Mouse (Mus musculus) layer of hippocampus, adult 11-12 months (tissue): Measurements from ENCODE around the gene Etl4.
A peak's percentile ranks its signal among the peaks of the same experiment; 100 is the strongest.

Experiments used
- DNase-seq: peaks from one replicate; pipeline ENCODE4 v3.0.0; 2022; ENCODE audit warnings: low spot score

Gene Etl4

DNA sequence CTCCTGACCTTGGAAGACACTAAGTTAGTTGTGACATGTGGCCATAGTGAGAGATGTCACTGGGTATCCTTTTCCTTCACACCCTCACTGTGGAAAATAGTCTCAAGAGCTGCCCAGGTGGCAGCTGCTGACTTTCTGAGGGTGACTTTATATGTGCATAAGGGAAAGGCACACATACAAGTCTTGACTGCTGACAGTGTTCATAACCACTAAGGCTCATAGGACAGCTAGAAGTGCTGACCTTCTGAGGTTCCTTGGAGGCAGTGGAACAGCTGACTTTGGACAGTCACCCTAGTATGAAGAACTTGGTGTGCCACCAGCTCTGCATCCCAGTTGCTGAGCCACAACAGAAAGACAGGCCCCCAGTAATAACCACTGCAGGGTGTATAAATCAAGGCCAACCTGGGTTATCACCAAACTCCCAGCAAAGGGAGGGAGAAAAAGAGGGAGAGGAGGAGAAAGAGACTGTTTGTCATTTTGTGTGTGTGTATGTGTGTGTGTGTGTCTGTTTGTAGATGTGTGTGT is 855.0 kb downstream of the Etl4 start:
- DNase-seq = no peak

GRCm38 (mm10) chr2:20768681-20769080 is 859.1 kb downstream of the Etl4 start:
- DNase-seq = no peak

GRCm38 (mm10) chr2:20770171-20770570 is 860.6 kb downstream of the Etl4 start:
- DNase-seq = no peak

DNA sequence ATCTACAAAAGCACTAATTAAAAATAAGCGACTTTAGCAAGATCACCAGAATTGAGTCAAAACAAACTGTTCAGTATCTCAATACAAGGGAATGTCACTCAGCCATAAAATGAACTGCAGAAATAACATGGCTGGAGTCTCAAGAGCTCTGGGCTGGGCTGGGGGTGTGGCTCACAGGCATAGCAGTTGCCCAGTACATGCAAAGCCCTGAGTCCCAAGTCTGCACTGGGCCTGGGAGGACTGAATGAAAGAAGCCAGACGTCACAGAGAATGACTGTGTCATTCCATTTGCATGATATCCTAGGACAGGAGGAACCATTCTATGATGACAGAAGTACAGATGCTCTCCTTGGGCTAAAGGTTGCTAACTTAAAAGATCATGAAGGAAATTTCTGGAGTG is 864.9 kb downstream of the Etl4 start:
- DNase-seq = no peak

DNA sequence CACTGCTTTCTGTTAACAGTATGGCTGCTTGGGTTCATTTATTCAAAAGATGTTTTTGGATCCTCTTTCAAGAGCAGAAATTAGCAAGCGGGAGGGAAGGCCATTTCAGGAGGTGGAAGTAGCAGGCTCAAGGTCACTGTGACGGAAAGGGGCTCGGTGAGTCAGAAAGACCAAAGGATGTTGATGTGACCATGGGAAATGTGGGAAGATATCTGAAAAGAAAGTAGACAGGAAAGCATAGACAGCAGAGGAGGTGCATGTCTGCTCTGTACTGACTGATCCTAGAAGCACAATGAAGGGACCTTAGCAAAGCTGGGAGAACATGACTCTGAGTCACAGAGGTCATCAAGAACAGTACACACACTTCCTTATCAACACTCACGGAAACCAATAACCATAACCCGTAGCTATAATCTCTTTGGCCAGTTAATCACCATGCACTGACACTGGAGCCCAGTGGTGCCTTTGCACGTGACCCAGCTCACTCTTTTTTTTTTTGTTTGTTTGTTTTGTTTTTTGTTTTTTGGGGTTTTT is 866.7 kb downstream of the Etl4 start:
- DNase-seq = no peak

- peak; percentile 32 for DNase-seq
Observed at GRCm38 (mm10) chr2:20777931-20778330, 868.4 kb downstream of the Etl4 start.

GRCm38 (mm10) chr2:20779484-20780381 is 870.2 kb downstream of the Etl4 start:
- peak; percentile 57 for DNase-seq

- no peak for DNase-seq
Observed at GRCm38 (mm10) chr2:20801236-20801890, 891.8 kb downstream of the Etl4 start.

GRCm38 (mm10) chr2:20811506-20811905 is 901.9 kb downstream of the Etl4 start:
- peak; percentile 18 for DNase-seq

- DNase-seq = no peak
Observed at GRCm38 (mm10) chr2:20813986-20814385, 904.4 kb downstream of the Etl4 start.

- no peak for DNase-seq
Observed at GRCm38 (mm10) chr2:20818226-20818625, 908.6 kb downstream of the Etl4 start.

GRCm38 (mm10) chr2:20826258-20826657 is 916.7 kb downstream of the Etl4 start:
- no peak for DNase-seq

GRCm38 (mm10) chr2:20830882-20831281 is 921.3 kb downstream of the Etl4 start:
- no peak for DNase-seq

DNA sequence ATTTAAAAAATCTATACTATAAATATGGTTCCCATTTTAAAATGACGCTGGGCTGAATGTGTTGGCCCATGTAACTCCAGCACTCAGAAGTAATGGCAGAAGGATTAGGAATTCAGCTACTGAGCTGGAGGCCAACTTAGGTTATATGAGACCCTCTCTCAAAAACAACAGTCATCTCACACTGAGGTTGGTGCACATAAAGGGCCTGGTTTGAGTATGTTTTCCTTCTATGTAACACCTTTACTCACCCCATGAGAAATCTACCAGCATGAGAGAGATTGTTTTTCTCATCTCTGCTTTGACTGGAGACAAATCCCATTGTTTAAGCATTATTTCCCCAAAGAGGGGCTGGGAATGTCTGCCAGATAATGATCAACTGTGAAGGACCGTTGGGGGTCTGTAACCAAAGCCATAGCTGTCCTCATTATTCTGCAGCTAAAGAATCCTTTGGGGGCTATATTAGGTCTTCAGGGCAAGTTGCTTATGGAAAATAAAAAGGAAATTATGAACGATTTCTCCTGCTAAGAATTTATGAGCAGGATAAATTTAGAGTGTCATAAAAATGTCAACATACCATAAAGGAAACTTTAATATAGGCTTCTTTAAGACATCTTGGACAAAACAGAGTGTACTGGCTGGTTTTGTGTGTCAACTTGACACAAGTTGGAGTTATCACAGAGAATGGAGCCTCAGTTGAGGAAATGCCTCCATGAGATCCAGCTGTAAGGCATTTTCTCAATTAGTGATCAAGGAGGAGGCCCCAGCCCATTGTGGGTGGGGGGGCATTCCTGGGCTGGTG is 922.2 kb downstream of the Etl4 start:
- DNase-seq = no peak

DNA sequence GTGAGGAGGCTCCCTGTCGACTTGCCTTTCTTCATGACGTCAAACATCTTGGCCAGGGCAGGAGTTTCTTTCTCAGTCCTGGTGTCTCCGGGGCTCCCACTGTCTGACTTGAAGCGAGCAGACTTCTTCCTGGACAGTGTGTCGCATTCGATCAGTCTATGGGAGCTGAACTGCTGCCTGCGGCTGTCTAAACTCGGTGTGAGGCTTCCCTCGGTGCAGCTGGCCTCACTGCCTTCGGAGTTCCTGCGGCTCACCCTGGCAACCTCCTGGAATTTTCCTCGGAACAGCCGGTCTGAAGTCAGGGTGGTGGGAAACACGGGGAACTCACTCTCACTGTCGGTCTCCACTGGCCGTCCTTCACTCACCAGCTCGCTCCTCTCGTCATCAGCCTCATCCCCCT is 939.8 kb downstream of the Etl4 start:
- DNase-seq = no peak
